Mouse (Mus musculus) MEL (cell line): ENCODE measurements around the gene Pitpnc1. TPM values are rescaled to one million over a fixed set of nuclear protein-coding genes. Genes with fewer than 3 reads are reported as not detected.

Experiments used
- DNase-seq: peaks from one replicate; pipeline ENCODE4 v3.0.0; 2011; ENCODE audit warnings: low read depth, low spot score
- H3K27ac ChIP-seq: 2 replicates; pipeline ENCODE4 v1.5.1; 2012; ENCODE audit warnings: low read depth, mild to moderate bottlenecking, control low read depth, low read length, moderate library complexity; ENCODE audit not compliant: control insufficient read depth
- H3K27me3 ChIP-seq, 2 experiments: fragments of 150-350 bp in 1 of 2; sonication (generic) in 1 of 2; 2 replicates each; pipeline ENCODE4 v1.6.1; 2012; ENCODE audit warnings: low read length in 2 of 2, mild to moderate bottlenecking in 2 of 2, improper control_type of control experiment in 1 of 2, moderate library complexity in 1 of 2; ENCODE audit not compliant: insufficient read depth in 2 of 2, control insufficient read depth in 1 of 2
- H3K36me3 ChIP-seq, 2 experiments: 2 replicates each; pipeline ENCODE4 v1.6.1; 2012 to 2014; ENCODE audit warnings: low read length in 2 of 2, improper control_type of control experiment in 1 of 2, inconsistent platforms in 1 of 2, mild to moderate bottlenecking in 1 of 2; ENCODE audit not compliant: insufficient read depth in 2 of 2, control insufficient read depth in 1 of 2
- H3K4me1 ChIP-seq, 2 experiments: fragments of 150-350 bp in 1 of 2; sonication (generic) in 1 of 2; 2 replicates each; pipeline ENCODE4 v1.6.1; 2012; ENCODE audit warnings: low read length in 2 of 2, improper control_type of control experiment in 1 of 2, mild to moderate bottlenecking in 1 of 2; ENCODE audit not compliant: insufficient read depth in 2 of 2, control insufficient read depth in 1 of 2
- H3K4me3 ChIP-seq, 2 experiments: fragments of 150-350 bp in 1 of 2; sonication (generic) in 1 of 2; 2 replicates each; pipeline ENCODE4 v1.5.1; 2012; ENCODE audit warnings: low read depth in 2 of 2, low read length in 2 of 2, mild to moderate bottlenecking in 2 of 2, moderate library complexity in 2 of 2, control low read depth in 1 of 2, improper control_type of control experiment in 1 of 2; ENCODE audit not compliant: control insufficient read depth in 1 of 2, insufficient read depth in 1 of 2
- H3K79me2 ChIP-seq: 2 replicates; pipeline ENCODE4 v1.6.1; 2012; ENCODE audit warnings: mild to moderate bottlenecking, low read length, moderate library complexity; ENCODE audit not compliant: control insufficient read depth, poor library complexity, insufficient read depth
- H3K9ac ChIP-seq: 2 replicates; pipeline ENCODE4 v1.6.1; 2012; ENCODE audit warnings: low read depth, mild to moderate bottlenecking, control low read depth, low read length, moderate library complexity; ENCODE audit not compliant: control insufficient read depth, poor library complexity, severe bottlenecking
- H3K9me3 ChIP-seq: fragments of 150-350 bp; sonication (generic); replicated peaks from 2 replicates; pipeline ENCODE4 v1.6.1; 2012; ENCODE audit warnings: mild to moderate bottlenecking, low read length, improper control_type of control experiment, moderate library complexity; ENCODE audit not compliant: insufficient read depth
- BHLHE40 ChIP-seq: IDR thresholded peaks from 2 replicates; pipeline ENCODE4 v1.6.1; 2012; ENCODE audit warnings: low read depth, mild to moderate bottlenecking, inconsistent platforms, low read length, improper control_type of control experiment, borderline replicate concordance
- CTCF ChIP-seq, 3 experiments: IDR thresholded peaks in 2 of 3; conservative IDR thresholded peaks in 1 of 3; 2 replicates each; pipeline ENCODE4 v1.5.1; 2011 to 2012; ENCODE audit warnings: low read length in 3 of 3, low read depth in 2 of 3, mild to moderate bottlenecking in 2 of 3, improper control_type of control experiment in 1 of 3, inconsistent platforms in 1 of 3, mixed read lengths in 1 of 3, moderate library complexity in 1 of 3; ENCODE audit not compliant: control insufficient read depth in 1 of 3, insufficient read depth in 1 of 3, poor library complexity in 1 of 3, severe bottlenecking in 1 of 3
- E2F4 ChIP-seq: IDR thresholded peaks from 2 replicates; pipeline ENCODE4 v1.6.1; 2011; ENCODE audit warnings: low read depth, low read length, improper control_type of control experiment, borderline replicate concordance
- EP300 ChIP-seq, 2 experiments: IDR thresholded peaks; 2 replicates each; pipeline ENCODE4 v1.6.1; 2011; ENCODE audit warnings: improper control_type of control experiment in 2 of 2, low read length in 2 of 2, low read depth in 1 of 2, mild to moderate bottlenecking in 1 of 2
- HCFC1 ChIP-seq: IDR thresholded peaks from 2 replicates; pipeline ENCODE4 v1.6.1; 2012; ENCODE audit warnings: low read depth, mild to moderate bottlenecking, inconsistent platforms, low read length, improper control_type of control experiment, moderate library complexity
- KAT2A ChIP-seq: conservative IDR thresholded peaks from 2 replicates; pipeline ENCODE4 v1.6.1; 2012; ENCODE audit warnings: low read depth, low read length, improper control_type of control experiment, inconsistent platforms
- MAZ ChIP-seq: IDR thresholded peaks from 2 replicates; pipeline ENCODE4 v1.6.1; 2012; ENCODE audit warnings: low read depth, mild to moderate bottlenecking, inconsistent platforms, low read length, improper control_type of control experiment
- MEF2A ChIP-seq: IDR thresholded peaks from 2 replicates; pipeline ENCODE4 v1.6.1; 2014; ENCODE audit warnings: low read depth, mild to moderate bottlenecking, inconsistent platforms, low read length, improper control_type of control experiment; ENCODE audit not compliant: poor library complexity, insufficient replicate concordance, severe bottlenecking; ENCODE audit errors: extremely low read depth
- MXI1 ChIP-seq: IDR thresholded peaks from 2 replicates; pipeline ENCODE4 v1.6.1; 2011; ENCODE audit warnings: mild to moderate bottlenecking, low read depth, low read length, improper control_type of control experiment
- MYC ChIP-seq: IDR thresholded peaks from 2 replicates; pipeline ENCODE4 v1.6.1; 2011; ENCODE audit warnings: low read depth, mild to moderate bottlenecking, low read length, improper control_type of control experiment, moderate library complexity
- NELFE ChIP-seq: IDR thresholded peaks from 2 replicates; pipeline ENCODE4 v1.6.1; 2011; ENCODE audit warnings: low read depth, low read length, improper control_type of control experiment
- POLR2AphosphoS5 ChIP-seq: IDR thresholded peaks from 2 replicates; pipeline ENCODE4 v1.6.1; 2012; ENCODE audit warnings: low read depth, borderline replicate concordance, mild to moderate bottlenecking, inconsistent platforms, low read length, moderate library complexity, mixed read lengths
- RAD21 ChIP-seq: IDR thresholded peaks from 2 replicates; pipeline ENCODE4 v1.6.1; 2011; ENCODE audit warnings: mild to moderate bottlenecking, low read depth, low read length, improper control_type of control experiment
- SMC3 ChIP-seq: IDR thresholded peaks from 2 replicates; pipeline ENCODE4 v1.6.1; 2011; ENCODE audit warnings: low read depth, low read length, improper control_type of control experiment
- TBP ChIP-seq: IDR thresholded peaks from 2 replicates; pipeline ENCODE4 v1.8.0; 2011; ENCODE audit warnings: low read depth, low read length, improper control_type of control experiment
- TCF12 ChIP-seq: IDR thresholded peaks from 2 replicates; pipeline ENCODE4 v1.6.1; 2014; ENCODE audit warnings: low read depth, mild to moderate bottlenecking, inconsistent platforms, low read length, improper control_type of control experiment, moderate library complexity
- UBTF ChIP-seq: IDR thresholded peaks from 2 replicates; pipeline ENCODE4 v1.6.1; 2012; ENCODE audit warnings: low read depth, mild to moderate bottlenecking, inconsistent platforms, low read length, improper control_type of control experiment, moderate library complexity, borderline replicate concordance; ENCODE audit not compliant: insufficient read depth
- USF1 ChIP-seq: IDR thresholded peaks from 2 replicates; pipeline ENCODE4 v1.6.1; 2014; ENCODE audit warnings: low read depth, mild to moderate bottlenecking, inconsistent platforms, low read length, improper control_type of control experiment, moderate library complexity
- ZKSCAN1 ChIP-seq: IDR thresholded peaks from 2 replicates; pipeline ENCODE4 v1.6.1; 2012; ENCODE audit warnings: low read depth, mild to moderate bottlenecking, inconsistent platforms, low read length, improper control_type of control experiment, moderate library complexity
- polyA plus RNA-seq, 2 experiments: library from polyadenylated mRNA; stranded (reverse) in 1 of 2; unstranded in 1 of 2; fragments of >175 nt in 1 of 2; fragments of >200 nt in 1 of 2; gene quantifications; 2 replicates each; pipeline versions ENCODE4 v1.2.1 to v1.2.4; 2012; ENCODE audit warnings: low replicate concordance in 2 of 2, low read depth in 1 of 2; ENCODE audit not compliant: insufficient read length in 2 of 2, insufficient read depth in 1 of 2, missing spikeins in 1 of 2
- total RNA-seq: library from RNA; depleted of rRNA; stranded (reverse); fragments of 300-350 nt; gene quantifications from 2 replicates; pipeline ENCODE4 v1.2.3, GENCODE M21; 2012

The Pitpnc1 gene
- total and polyA plus RNA-seq, 3 experiments, result 19.3 to 25.3 TPM; not detected in 1

GRCm38 (mm10) chr11:107254181-107254580 lies 216.3 kb downstream of the Pitpnc1 start:
- no peaks in the 10 kb centered on the region; a peak in 1 of 4 replicates for H3K36me3 ChIP-seq
- H3K9me3 ChIP-seq, result no peaks in the 10 kb centered on the region
- H3K9ac ChIP-seq, result no peak overlapping the region
- H3K79me2 ChIP-seq, result no peaks in the 10 kb centered on the region
- TF ChIP-seq MYC (no peak), HCFC1 (no peak), EP300 (IDR thresholded peaks at IDR 0.05; ENCODE audit: low read depth in 1 of 2, low read length in 2 of 2) (no peak), UBTF (no peak), BHLHE40 (no peak), MAZ (no peak), E2F4 (no peak), TBP (no peak), USF1 (no peak), NELFE (no peak), SMC3 (no peak), ZKSCAN1 (no peak), MEF2A (no peak), RAD21 (no peak)
- H3K4me3 ChIP-seq, result no peak overlapping the region
- H3K4me1 ChIP-seq, result no peaks in the 10 kb centered on the region
- H3K27me3 ChIP-seq, result no peaks in the 10 kb centered on the region
- H3K27ac ChIP-seq, result no peak overlapping the region
- no peak for DNase-seq

- no peak for TF ChIP-seq CTCF (IDR thresholded peaks at IDR 0.05 in 2 of 3, conservative IDR thresholded peaks at IDR 0.05 in 1 of 3; ENCODE audit: control insufficient read depth in 1 of 3, insufficient read depth in 1 of 3, low read depth in 2 of 3, low read length in 3 of 3, poor library complexity in 1 of 3, severe bottlenecking in 1 of 3)
- no peak for TF ChIP-seq TCF12
- no peak for TF ChIP-seq MYC
- no peak for TF ChIP-seq KAT2A
- TF ChIP-seq ZKSCAN1, result no peak
- TF ChIP-seq POLR2AphosphoS5, result no peak
- no peak for TF ChIP-seq RAD21
- no peak for TF ChIP-seq E2F4
- TF ChIP-seq MXI1, result no peak
- no peak for TF ChIP-seq MAZ
- no peaks in the 10 kb centered on the region for H3K79me2 ChIP-seq
- no peaks in the 10 kb centered on the region for H3K4me1 ChIP-seq
- H3K27ac ChIP-seq, result no peak overlapping the region
- H3K4me3 ChIP-seq, result no peak overlapping the region
- no peaks in the 10 kb centered on the region for H3K27me3 ChIP-seq
- DNase-seq, result no peak
- H3K9me3 ChIP-seq, result no peaks in the 10 kb centered on the region
- H3K36me3 ChIP-seq, result no peaks in the 10 kb centered on the region; a peak in 1 of 4 replicates
- H3K9ac ChIP-seq, result no peak overlapping the region
These were observed 218.5 kb downstream of the Pitpnc1 start for GRCm38 (mm10) chr11:107252026-107252425.
